Mouse (Mus musculus): ENCODE data around the gene Gm20388. TPM values are rescaled to one million over a fixed set of nuclear protein-coding genes. Genes with fewer than 3 reads are reported as not detected.

Gm20388 gene
- polyA plus RNA-seq, 1 experiment, result 10.6 TPM

DNA sequence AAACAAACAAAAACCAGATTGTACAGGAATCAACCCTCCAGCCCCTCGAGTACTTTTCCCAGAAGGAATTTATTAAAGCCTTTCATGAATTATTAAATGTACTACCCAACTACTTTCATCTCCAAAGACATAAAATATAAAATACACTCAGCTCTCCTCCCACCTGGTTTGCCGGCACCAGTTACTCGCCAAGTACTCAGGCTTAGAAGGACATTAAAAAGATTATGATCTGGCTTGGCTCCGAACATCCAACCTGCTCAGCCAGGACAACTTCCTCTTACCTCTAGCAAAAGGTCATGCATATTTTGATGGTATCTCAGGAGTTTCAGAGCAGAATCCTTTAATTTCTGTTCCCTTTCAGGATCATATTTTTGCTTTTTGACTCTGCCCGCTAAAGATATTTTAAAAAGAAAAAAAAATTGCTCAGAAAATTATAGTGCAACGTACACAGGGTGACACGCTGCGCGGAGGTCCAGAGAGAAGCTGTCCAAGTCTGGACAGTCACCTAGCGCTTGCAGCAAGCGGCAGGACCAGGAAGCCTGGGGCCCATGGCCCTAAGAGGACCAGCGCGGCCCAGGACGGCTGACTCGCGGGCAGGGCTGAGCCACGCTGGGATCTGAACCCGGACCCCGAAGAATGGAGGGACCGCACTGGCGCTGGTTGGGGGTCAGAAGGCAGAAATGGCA, 3407.3 kb downstream of the Gm20388 start:
- 4% methylated on average over 21 of the region's 21 CpGs for WGBS
- peak overlapping the region; percentile 91 for H3K4me3 ChIP-seq (replicated peaks; ENCODE audit: control insufficient read depth, low read depth, low read length)
- H3K27ac ChIP-seq (ENCODE audit: control insufficient read depth, insufficient read depth, low read depth, low read length, poor library complexity), result peak overlapping the region; percentile 62
- TF ChIP-seq CTCF (IDR thresholded peaks at IDR 0.05; ENCODE audit: control insufficient read depth, insufficient read depth, low read length) (no peak), POLR2A (IDR thresholded peaks at IDR 0.05; ENCODE audit: borderline replicate concordance, control insufficient read depth, low read depth, low read length) (no peak)
- no peaks in the 10 kb centered on the region for H3K4me1 ChIP-seq (ENCODE audit: control insufficient read depth, insufficient read depth, low read length)

GRCm38 (mm10) chr8:123318467-123318911, 3407.8 kb downstream of the Gm20388 start, which contains the start of gene Fanca:
Gene Fanca, minus strand, starts transcription at chr8:123318576.
- Histone ChIP-seq H3K4me1 (ENCODE audit: control insufficient read depth, insufficient read depth, low read length) (no peaks in the 10 kb centered on the region), H3K27ac (ENCODE audit: control insufficient read depth, insufficient read depth, low read depth, low read length, poor library complexity) (peak within 1 kb of the TSS; percentile 62), H3K4me3 (replicated peaks; ENCODE audit: control insufficient read depth, low read depth, low read length) (peak within 1 kb of the TSS; percentile 91)
- TF ChIP-seq CTCF (IDR thresholded peaks at IDR 0.05; ENCODE audit: control insufficient read depth, insufficient read depth, low read length) (no peak), POLR2A (IDR thresholded peaks at IDR 0.05; ENCODE audit: borderline replicate concordance, control insufficient read depth, low read depth, low read length) (peak; percentile 84)
- WGBS, result 1% methylated on average over 24 of the region's 24 CpGs

GRCm38 (mm10) chr8:123319522-123320164, 3409.0 kb downstream of the Gm20388 start:
- 31% methylated on average over 7 of the region's 7 CpGs for WGBS
- no peak overlapping the region for H3K27ac ChIP-seq (ENCODE audit: control insufficient read depth, insufficient read depth, low read depth, low read length, poor library complexity)
- peak; percentile 62 for TF ChIP-seq CTCF (IDR thresholded peaks at IDR 0.05; ENCODE audit: control insufficient read depth, insufficient read depth, low read length)
- TF ChIP-seq POLR2A (IDR thresholded peaks at IDR 0.05; ENCODE audit: borderline replicate concordance, control insufficient read depth, low read depth, low read length), result no peak

DNA sequence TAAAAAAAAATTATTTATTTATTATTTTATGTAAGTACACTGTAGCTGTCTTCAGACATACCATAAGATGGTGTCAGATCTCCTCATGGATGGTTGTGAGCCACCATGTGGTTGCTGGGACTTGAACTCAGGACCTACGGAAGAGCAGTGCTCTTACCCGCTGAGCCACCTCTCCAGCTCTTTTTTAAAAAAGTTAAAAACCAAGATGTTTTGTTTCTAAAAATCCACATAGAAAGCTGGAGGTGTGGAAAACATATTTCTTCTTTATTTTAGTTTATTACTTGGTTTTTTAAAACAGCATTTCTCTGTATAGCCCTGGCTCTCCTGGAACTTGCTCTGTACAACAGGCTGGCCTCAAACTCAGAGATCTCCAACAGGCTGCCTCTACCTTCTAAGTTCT, 3417.9 kb downstream of the Gm20388 start:
- Histone ChIP-seq H3K27ac (ENCODE audit: control insufficient read depth, insufficient read depth, low read depth, low read length, poor library complexity) (no peak overlapping the region), H3K4me1 (ENCODE audit: control insufficient read depth, insufficient read depth, low read length) (peaks cover 2% of the 10 kb centered on the region; the same call in 1 of the 2 replicates), H3K4me3 (replicated peaks; ENCODE audit: control insufficient read depth, low read depth, low read length) (no peak overlapping the region)
- 91% methylated on average over 2 of the region's 2 CpGs for WGBS
- TF ChIP-seq CTCF (IDR thresholded peaks at IDR 0.05; ENCODE audit: control insufficient read depth, insufficient read depth, low read length) (no peak), POLR2A (IDR thresholded peaks at IDR 0.05; ENCODE audit: borderline replicate concordance, control insufficient read depth, low read depth, low read length) (no peak)

More at GRCm38 (mm10) chr8:123319522-123320164, 3409.0 kb downstream of the Gm20388 start:
- no peaks in the 10 kb centered on the region for H3K4me1 ChIP-seq (ENCODE audit: control insufficient read depth, insufficient read depth, low read length)
- H3K4me3 ChIP-seq (replicated peaks; ENCODE audit: control insufficient read depth, low read depth, low read length), result no peak overlapping the region

DNA sequence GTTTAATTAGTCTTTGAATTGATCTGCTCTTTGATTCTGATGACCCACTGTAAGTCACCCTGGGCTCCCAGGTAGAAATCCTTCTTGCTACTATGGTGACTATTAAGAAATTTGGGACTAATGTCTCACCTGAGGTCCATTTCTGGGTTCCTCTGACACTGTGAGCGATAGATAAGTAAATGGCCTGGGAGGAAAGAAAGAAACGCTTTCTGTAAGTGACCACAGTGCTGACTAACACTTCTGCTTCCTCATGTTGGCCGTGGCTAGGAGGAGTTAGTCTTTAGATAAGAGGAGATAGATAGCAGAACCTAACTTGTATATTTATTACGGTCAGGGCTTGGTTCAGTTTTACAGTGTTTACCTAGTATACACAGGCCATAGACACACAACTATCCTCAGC, 3418.7 kb downstream of the Gm20388 start:
- Histone ChIP-seq H3K4me3 (replicated peaks; ENCODE audit: control insufficient read depth, low read depth, low read length) (no peak overlapping the region), H3K27ac (ENCODE audit: control insufficient read depth, insufficient read depth, low read depth, low read length, poor library complexity) (no peak overlapping the region), H3K4me1 (ENCODE audit: control insufficient read depth, insufficient read depth, low read length) (peaks cover 2% of the 10 kb centered on the region; the same call in 1 of the 2 replicates)
- 9% methylated on average over 4 of the region's 4 CpGs for WGBS
- TF ChIP-seq CTCF (IDR thresholded peaks at IDR 0.05; ENCODE audit: control insufficient read depth, insufficient read depth, low read length) (no peak), POLR2A (IDR thresholded peaks at IDR 0.05; ENCODE audit: borderline replicate concordance, control insufficient read depth, low read depth, low read length) (no peak)

DNA sequence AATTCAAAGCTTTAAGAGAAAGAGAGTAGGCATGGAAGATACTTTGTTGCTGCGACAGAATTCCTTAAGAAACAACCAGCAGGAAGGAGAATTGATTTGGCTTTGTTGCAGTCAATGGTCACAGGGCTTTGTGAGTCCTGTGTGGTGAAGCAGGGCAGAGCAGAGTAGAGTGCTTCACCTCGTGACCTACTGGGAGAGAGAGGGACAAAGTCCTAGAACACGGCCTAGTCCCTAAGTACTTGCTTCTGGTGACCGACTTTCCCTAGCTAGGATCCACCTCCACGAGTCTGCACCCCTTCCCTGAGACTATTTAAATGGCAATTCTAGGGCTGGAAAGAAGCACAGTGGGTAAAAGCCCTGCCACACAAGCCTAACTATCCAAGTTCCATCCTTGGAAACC, 3419.3 kb downstream of the Gm20388 start:
- no peak overlapping the region for H3K4me3 ChIP-seq (replicated peaks; ENCODE audit: control insufficient read depth, low read depth, low read length)
- WGBS, result 72% methylated on average over 5 of the region's 5 CpGs
- H3K4me1 ChIP-seq (ENCODE audit: control insufficient read depth, insufficient read depth, low read length), result peaks cover 2% of the 10 kb centered on the region; the same call in 1 of the 2 replicates
- no peak for TF ChIP-seq POLR2A (IDR thresholded peaks at IDR 0.05; ENCODE audit: borderline replicate concordance, control insufficient read depth, low read depth, low read length)
- no peak for TF ChIP-seq CTCF (IDR thresholded peaks at IDR 0.05; ENCODE audit: control insufficient read depth, insufficient read depth, low read length)
- H3K27ac ChIP-seq (ENCODE audit: control insufficient read depth, insufficient read depth, low read depth, low read length, poor library complexity), result no peak overlapping the region

GRCm38 (mm10) chr8:123330701-123331100, 3420.1 kb downstream of the Gm20388 start:
- Histone ChIP-seq H3K4me3 (replicated peaks; ENCODE audit: control insufficient read depth, low read depth, low read length) (no peak overlapping the region), H3K27ac (ENCODE audit: control insufficient read depth, insufficient read depth, low read depth, low read length, poor library complexity) (no peak overlapping the region), H3K4me1 (ENCODE audit: control insufficient read depth, insufficient read depth, low read length) (peaks cover 2% of the 10 kb centered on the region; the same call in 1 of the 2 replicates)
- TF ChIP-seq POLR2A (IDR thresholded peaks at IDR 0.05; ENCODE audit: borderline replicate concordance, control insufficient read depth, low read depth, low read length) (no peak), CTCF (IDR thresholded peaks at IDR 0.05; ENCODE audit: control insufficient read depth, insufficient read depth, low read length) (no peak)
- 55% methylated on average over 6 of the region's 6 CpGs for WGBS

DNA sequence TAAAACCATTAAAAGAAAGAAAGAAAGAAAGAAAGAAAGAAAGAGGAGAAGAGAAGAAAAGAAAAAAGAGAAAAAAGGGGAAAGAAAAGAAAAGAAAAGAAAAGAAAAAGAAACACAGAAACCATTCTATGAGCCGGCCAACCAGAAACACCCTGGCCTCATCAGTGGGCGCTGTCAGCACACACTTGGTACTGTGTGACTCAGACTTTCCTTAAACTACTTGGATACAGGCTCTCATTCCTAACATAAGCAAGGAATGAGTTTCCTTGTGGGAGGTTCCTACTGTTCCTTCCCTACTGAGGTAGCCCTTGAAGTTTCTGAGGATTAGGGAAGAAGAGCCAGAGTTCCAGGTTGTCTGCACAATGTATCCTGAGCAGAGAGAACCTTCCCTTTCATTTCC, 3420.7 kb downstream of the Gm20388 start:
- H3K27ac ChIP-seq (ENCODE audit: control insufficient read depth, insufficient read depth, low read depth, low read length, poor library complexity), result no peak overlapping the region
- no peak overlapping the region for H3K4me3 ChIP-seq (replicated peaks; ENCODE audit: control insufficient read depth, low read depth, low read length)
- 66% methylated on average over 2 of the region's 2 CpGs for WGBS
- H3K4me1 ChIP-seq (ENCODE audit: control insufficient read depth, insufficient read depth, low read length), result peaks cover 2% of the 10 kb centered on the region; the same call in 1 of the 2 replicates
- TF ChIP-seq CTCF (IDR thresholded peaks at IDR 0.05; ENCODE audit: control insufficient read depth, insufficient read depth, low read length), result no peak
- TF ChIP-seq POLR2A (IDR thresholded peaks at IDR 0.05; ENCODE audit: borderline replicate concordance, control insufficient read depth, low read depth, low read length), result no peak

Data from bone marrow, adult 2 months (tissue).